Mouse (Mus musculus): ENCODE results near the gene Efnb3. TPM values are rescaled to one million over a fixed set of nuclear protein-coding genes. Genes with fewer than 3 reads are reported as not detected.
A peak's percentile ranks its signal among the peaks of the same experiment; 100 is the strongest.

Gene Efnb3
- polyA plus RNA-seq, 1 experiment from 2014 or later, result 39.9 TPM

DNA sequence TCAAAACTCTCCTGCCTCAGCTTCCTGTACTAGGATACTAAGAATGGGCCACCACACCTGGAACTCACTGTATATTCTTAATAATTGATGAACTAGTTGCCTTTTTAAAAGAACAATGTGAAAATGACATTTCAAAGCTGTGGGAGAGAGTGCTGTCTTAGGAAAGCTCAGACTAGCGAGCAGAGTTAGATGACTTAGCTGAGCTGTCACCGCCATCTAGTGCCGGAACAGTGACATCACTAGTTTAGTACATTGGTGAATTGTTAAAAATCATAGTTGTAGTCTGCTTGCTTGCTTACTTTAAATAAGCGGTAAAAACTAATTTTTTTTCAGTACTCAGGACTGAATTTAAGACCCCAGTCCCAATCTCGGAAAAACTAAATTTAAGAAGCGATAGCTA is 46.2 kb downstream of the Efnb3 start:
- no peak for ATAC-seq (ENCODE audit: low FRiP score)
- 11% methylated on average over 6 of the region's 6 CpGs for WGBS
- H3K4me3 ChIP-seq (replicated peaks; ENCODE audit: low read length), result no peak overlapping the region
- H3K9ac ChIP-seq, result no peak overlapping the region
- H3K4me2 ChIP-seq (replicated peaks), result no peak overlapping the region
- no peaks in the 10 kb centered on the region for H3K9me3 ChIP-seq (ENCODE audit: control insufficient read depth, low read length)
- no peak overlapping the region for H3K27ac ChIP-seq
- H3K4me1 ChIP-seq (replicated peaks; ENCODE audit: control insufficient read depth, insufficient read depth, low read length), result no peaks in the 10 kb centered on the region
- H3K36me3 ChIP-seq (replicated peaks; ENCODE audit: control insufficient read depth, insufficient read depth), result no peaks in the 10 kb centered on the region
- peak; percentile 84 for DNase-seq (ENCODE audit: low spot score)
- H3K27me3 ChIP-seq (ENCODE audit: control insufficient read depth, insufficient read depth, low read length), result no peaks in the 10 kb centered on the region

GRCm38 (mm10) chr11:69510796-69511496 is 49.1 kb downstream of the Efnb3 start:
- 60% methylated on average over 7 of the region's 7 CpGs for WGBS
- no peak for ATAC-seq (ENCODE audit: low FRiP score)
- H3K27me3 ChIP-seq (ENCODE audit: control insufficient read depth, insufficient read depth, low read length), result no peaks in the 10 kb centered on the region
- no peak overlapping the region for H3K9ac ChIP-seq
- no peak overlapping the region for H3K4me2 ChIP-seq (replicated peaks)
- no peak overlapping the region for H3K27ac ChIP-seq
- DNase-seq (ENCODE audit: low spot score), result no peak
- no peak overlapping the region for H3K4me3 ChIP-seq (replicated peaks; ENCODE audit: low read length)
- H3K9me3 ChIP-seq (ENCODE audit: control insufficient read depth, low read length), result no peaks in the 10 kb centered on the region
- no peaks in the 10 kb centered on the region for H3K4me1 ChIP-seq (replicated peaks; ENCODE audit: control insufficient read depth, insufficient read depth, low read length)
- H3K36me3 ChIP-seq (replicated peaks; ENCODE audit: control insufficient read depth, insufficient read depth), result no peaks in the 10 kb centered on the region

Small RNA genes within 50 kb of the gene (microRNA-seq; reads per million reads assigned to microRNA genes)
- gene Gm27493, result not detected

Other genes with a start within 250 kb of the Efnb3 start
- gene Cntrob, start 236.4 kb downstream of the Efnb3 start, polyA plus RNA-seq (2014; fragmentation: Nextera tagmentation; extraction: Ambion mirVana), result 11.0 and 12.3 TPM in 2 replicates
- gene Trappc1, start 236.2 kb downstream of the Efnb3 start, polyA plus RNA-seq (2014; fragmentation: Nextera tagmentation; extraction: Ambion mirVana), result 176 and 197 TPM in 2 replicates
- 4.3 and 4.7 TPM in 2 replicates for gene Kcnab3, start 233.9 kb downstream of the Efnb3 start, polyA plus RNA-seq (2014; fragmentation: Nextera tagmentation; extraction: Ambion mirVana)
- 224 and 231 TPM in 2 replicates for gene Rnf227, start 219.7 kb downstream of the Efnb3 start, polyA plus RNA-seq (2014; fragmentation: Nextera tagmentation; extraction: Ambion mirVana)
- 67.5 and 76.6 TPM in 2 replicates for gene Chd3, start 190.8 kb downstream of the Efnb3 start, polyA plus RNA-seq (2014; fragmentation: Nextera tagmentation; extraction: Ambion mirVana)
- gene Naa38, start 164.7 kb downstream of the Efnb3 start, polyA plus RNA-seq (2014; fragmentation: Nextera tagmentation; extraction: Ambion mirVana), result 117 and 130 TPM in 2 replicates
- gene Cyb5d1, start 164.6 kb downstream of the Efnb3 start, polyA plus RNA-seq (2014; fragmentation: Nextera tagmentation; extraction: Ambion mirVana), result 23.9 and 26.7 TPM in 2 replicates
- 5.4 and 7.7 TPM in 2 replicates for gene Tmem88, start 162.0 kb downstream of the Efnb3 start, polyA plus RNA-seq (2014; fragmentation: Nextera tagmentation; extraction: Ambion mirVana)
- 26.8 and 33.0 TPM in 2 replicates for gene Kdm6b, start 146.5 kb downstream of the Efnb3 start, polyA plus RNA-seq (2014; fragmentation: Nextera tagmentation; extraction: Ambion mirVana)
- 4.8 and 4.9 TPM in 2 replicates for gene Dnah2, start 11.1 kb downstream of the Efnb3 start, polyA plus RNA-seq (2014; fragmentation: Nextera tagmentation; extraction: Ambion mirVana)
- gene Wrap53, start 20.1 kb upstream of the Efnb3 start, polyA plus RNA-seq (2014; fragmentation: Nextera tagmentation; extraction: Ambion mirVana), result 15.6 and 16.8 TPM in 2 replicates
- 55.7 TPM in 2 replicates for gene Trp53, start 20.2 kb upstream of the Efnb3 start, polyA plus RNA-seq (2014; fragmentation: Nextera tagmentation; extraction: Ambion mirVana)
- gene Atp1b2, start 45.7 kb upstream of the Efnb3 start, polyA plus RNA-seq (2014; fragmentation: Nextera tagmentation; extraction: Ambion mirVana), result 72.1 and 94.2 TPM in 2 replicates
- gene Shbg, start 57.7 kb upstream of the Efnb3 start, polyA plus RNA-seq (2014; fragmentation: Nextera tagmentation; extraction: Ambion mirVana), result not detected in 2 replicates
- gene Sat2, start 61.8 kb upstream of the Efnb3 start, polyA plus RNA-seq (2014; fragmentation: Nextera tagmentation; extraction: Ambion mirVana), result 16.9 and 24.5 TPM in 2 replicates
- 27.9 and 35.1 TPM in 2 replicates for gene Fxr2, start 72.8 kb upstream of the Efnb3 start, polyA plus RNA-seq (2014; fragmentation: Nextera tagmentation; extraction: Ambion mirVana)
- gene Sox15, start 95.1 kb upstream of the Efnb3 start, polyA plus RNA-seq (2014; fragmentation: Nextera tagmentation; extraction: Ambion mirVana), result not detected in 2 replicates
- gene Mpdu1, start 102.4 kb upstream of the Efnb3 start, polyA plus RNA-seq (2014; fragmentation: Nextera tagmentation; extraction: Ambion mirVana), result 47.4 and 63.7 TPM in 2 replicates
- 8.0 and 10.3 TPM in 2 replicates for gene Cd68, start 105.9 kb upstream of the Efnb3 start, polyA plus RNA-seq (2014; fragmentation: Nextera tagmentation; extraction: Ambion mirVana)
- 559 and 579 TPM in 2 replicates for gene Eif4a1, start 112.2 kb upstream of the Efnb3 start, polyA plus RNA-seq (2014; fragmentation: Nextera tagmentation; extraction: Ambion mirVana)
- gene Senp3, start 121.9 kb upstream of the Efnb3 start, polyA plus RNA-seq (2014; fragmentation: Nextera tagmentation; extraction: Ambion mirVana), result 96.2 and 99.2 TPM in 2 replicates
- 0.20 and 0.55 TPM in 2 replicates for gene Tnfsf13, start 125.6 kb upstream of the Efnb3 start, polyA plus RNA-seq (2014; fragmentation: Nextera tagmentation; extraction: Ambion mirVana)
- gene Tnfsf12, start 135.6 kb upstream of the Efnb3 start, polyA plus RNA-seq (2014; fragmentation: Nextera tagmentation; extraction: Ambion mirVana), result 4.2 and 5.0 TPM in 2 replicates
- gene Tnfsfm13, start 135.9 kb upstream of the Efnb3 start, polyA plus RNA-seq (2014; fragmentation: Nextera tagmentation; extraction: Ambion mirVana), result 1.1 and 2.6 TPM in 2 replicates
- 24.3 and 26.9 TPM in 2 replicates for gene Polr2a, start 198.4 kb upstream of the Efnb3 start, polyA plus RNA-seq (2014; fragmentation: Nextera tagmentation; extraction: Ambion mirVana)
- 0.27 and 0.39 TPM in 2 replicates for gene Slc35g3, start 201.8 kb upstream of the Efnb3 start, polyA plus RNA-seq (2014; fragmentation: Nextera tagmentation; extraction: Ambion mirVana)
- 4.6 TPM in 2 replicates for gene Zbtb4, start 205.7 kb upstream of the Efnb3 start, polyA plus RNA-seq (2014; fragmentation: Nextera tagmentation; extraction: Ambion mirVana)
- gene Chrnb1, start 235.7 kb upstream of the Efnb3 start, polyA plus RNA-seq (2014; fragmentation: Nextera tagmentation; extraction: Ambion mirVana), result 1.4 and 1.6 TPM in 2 replicates
- 4.3 TPM in 2 replicates for gene Fgf11, start 241.7 kb upstream of the Efnb3 start, polyA plus RNA-seq (2014; fragmentation: Nextera tagmentation; extraction: Ambion mirVana)
- 0.90 and 1.9 TPM in 2 replicates for gene Tmem102, start 245.4 kb upstream of the Efnb3 start, polyA plus RNA-seq (2014; fragmentation: Nextera tagmentation; extraction: Ambion mirVana)